In the genomic region with DNA sequence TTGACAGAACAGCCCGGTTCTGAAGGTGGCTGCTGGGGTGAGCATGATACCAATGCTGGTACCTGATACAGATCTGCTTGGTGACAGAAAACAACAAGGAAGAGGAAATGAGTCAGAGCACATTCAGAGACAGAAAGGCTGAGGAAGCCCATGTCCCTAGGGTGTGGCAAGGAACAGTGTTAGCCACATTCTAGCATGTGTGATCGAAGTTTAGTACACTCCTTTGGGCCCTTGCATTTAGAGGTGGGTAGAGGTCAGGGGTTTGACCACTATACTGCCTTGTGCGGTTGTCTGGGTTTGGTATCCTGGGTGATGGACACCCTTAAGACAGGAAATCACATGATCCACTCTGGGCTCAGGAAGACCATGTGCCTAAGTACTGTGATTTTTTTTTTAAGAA, we compare ENCODE assay signal across 23 mouse cellular contexts.
A peak's percentile ranks its signal among the peaks of the same experiment; 100 is the strongest.
DNase-seq lines count a peak whose midpoint lies in the region; ATAC-seq and TF ChIP-seq lines count a peak whose summit lies in the region.
"Had no signal": no experiment of that assay in that cellular context is flagged by ENCODE, and none has a peak within 500 bp of the region (broad histone marks: within the 10 kb centered on the region; RNA-seq: fewer than 3 reads in every experiment).

No protein-coding gene starts in this region.

- H3K79me2 ChIP-seq in C2C12 (ENCODE audit: control insufficient read depth, insufficient read depth) = no peaks in the 10 kb centered on the region

- no peak overlapping the region for H3K9ac ChIP-seq in hindbrain, embryonic 11.5 days (ENCODE audit: low read depth, low read length)
- H3K9ac ChIP-seq in intestine, postnatal 0 days (ENCODE audit: low read depth, low read length) = no peak overlapping the region
- H3K9ac ChIP-seq: embryonic facial prominence, embryonic 15.5 days; forebrain, embryonic 15.5 days; heart, embryonic 15.5 days; hindbrain, embryonic 15.5 days had no signal

- WGBS in hindbrain, embryonic 11.5 days = 72% methylated on average over 3 of the region's 3 CpGs
- WGBS in intestine, postnatal 0 days = 72% methylated on average over 3 of the region's 3 CpGs

- no peaks in the 10 kb centered on the region for H3K4me1 ChIP-seq in hindbrain, embryonic 11.5 days (replicated peaks; ENCODE audit: control insufficient read depth, insufficient read depth, low read length)
- H3K4me1 ChIP-seq in intestine, postnatal 0 days (replicated peaks; ENCODE audit: control insufficient read depth, insufficient read depth, low read length) = no peaks in the 10 kb centered on the region
- H3K4me1 ChIP-seq: embryonic facial prominence, embryonic 15.5 days; heart, embryonic 15.5 days had no signal

- ATAC-seq in megakaryocyte, adult 5-6 weeks (ENCODE audit: poor library complexity, severe bottlenecking) = peak; percentile 40
- no peak for ATAC-seq in hindbrain, embryonic 11.5 days (ENCODE audit: low FRiP score)
- no peak for ATAC-seq in intestine, postnatal 0 days
- ATAC-seq: activated CD4-positive, CD25-positive, alpha-beta regulatory T cell, adult 4 months; CD4-positive, CD25-positive, alpha-beta regulatory T cell, adult 4 months; forebrain, embryonic 15.5 days; Patski had no signal

- no peak overlapping the region for H3K4me2 ChIP-seq in hindbrain, embryonic 11.5 days (replicated peaks; ENCODE audit: low read depth, low read length)
- H3K4me2 ChIP-seq in intestine, postnatal 0 days (replicated peaks; ENCODE audit: low read depth) = no peak overlapping the region
- H3K4me2 ChIP-seq: embryonic facial prominence, embryonic 15.5 days; forebrain, embryonic 15.5 days; heart, embryonic 11.5 days; heart, embryonic 15.5 days; hindbrain, embryonic 15.5 days had no signal

- no peaks in the 10 kb centered on the region for H3K27me3 ChIP-seq in C2C12 (ENCODE audit: control insufficient read depth, insufficient read depth, insufficient read length)
- no peaks in the 10 kb centered on the region for H3K27me3 ChIP-seq in hindbrain, embryonic 11.5 days (ENCODE audit: control insufficient read depth, insufficient read depth, low read length)
- H3K27me3 ChIP-seq in intestine, postnatal 0 days (replicated peaks; ENCODE audit: control insufficient read depth, insufficient read depth, low read length) = no peaks in the 10 kb centered on the region
- H3K27me3 ChIP-seq: embryonic facial prominence, embryonic 15.5 days; forebrain, embryonic 15.5 days; heart, embryonic 15.5 days; hindbrain, embryonic 15.5 days; Patski had no signal

- no peaks in the 10 kb centered on the region for H3K9me3 ChIP-seq in hindbrain, embryonic 11.5 days (ENCODE audit: control insufficient read depth, low read length)
- no peaks in the 10 kb centered on the region for H3K9me3 ChIP-seq in intestine, postnatal 0 days (ENCODE audit: control insufficient read depth)
- H3K9me3 ChIP-seq: embryonic facial prominence, embryonic 15.5 days; forebrain, embryonic 15.5 days; heart, embryonic 15.5 days; hindbrain, embryonic 15.5 days had no signal

- H3K79me3 ChIP-seq in C2C12 (ENCODE audit: low read depth) = no peaks in the 10 kb centered on the region

- H3ac ChIP-seq in C2C12 (ENCODE audit: control insufficient read depth, insufficient read length, low read depth) = no peak overlapping the region

- H3K36me3 ChIP-seq in C2C12 (ENCODE audit: control insufficient read depth, insufficient read depth) = no peaks in the 10 kb centered on the region
- H3K36me3 ChIP-seq in hindbrain, embryonic 11.5 days (ENCODE audit: control insufficient read depth, insufficient read depth, low read length) = no peaks in the 10 kb centered on the region
- H3K36me3 ChIP-seq in intestine, postnatal 0 days (ENCODE audit: control insufficient read depth, insufficient read depth) = no peaks in the 10 kb centered on the region
- H3K36me3 ChIP-seq: embryonic facial prominence, embryonic 15.5 days; forebrain, embryonic 15.5 days; heart, embryonic 15.5 days; hindbrain, embryonic 15.5 days had no signal

- peak; percentile 14 for DNase-seq in 3T3-L1 (ENCODE audit: low read depth, low spot score)
- DNase-seq in hindbrain, embryonic 11.5 days (ENCODE audit: low spot score) = no peak
- no peak for DNase-seq in cerebellum, adult 11 months
- DNase-seq: adrenal gland, postnatal 25 days; cerebellum, adult 8-10 months; cerebellum, postnatal 14 days; embryo, embryonic 11 days; gastrocnemius, postnatal 14 days; heart, postnatal 14 days; kidney, adult 11 months; kidney, adult 9 months had no signal

- no peak overlapping the region for H3K27ac ChIP-seq in hindbrain, embryonic 11.5 days (ENCODE audit: low read depth, low read length)
- no peak overlapping the region for H3K27ac ChIP-seq in intestine, postnatal 0 days (ENCODE audit: low read depth, low read length)
- H3K27ac ChIP-seq: embryonic facial prominence, embryonic 15.5 days; forebrain, embryonic 15.5 days; heart, embryonic 15.5 days; hindbrain, embryonic 15.5 days had no signal

- no peak overlapping the region for H3K4me3 ChIP-seq in C2C12 (ENCODE audit: insufficient read depth, poor library complexity, severe bottlenecking)
- no peak overlapping the region for H3K4me3 ChIP-seq in hindbrain, embryonic 11.5 days (ENCODE audit: low read depth, low read length)
- H3K4me3 ChIP-seq in intestine, postnatal 0 days (ENCODE audit: low read depth, low read length) = no peak overlapping the region
- H3K4me3 ChIP-seq: embryonic facial prominence, embryonic 15.5 days; erythroblast, embryonic 14.5 days; forebrain, embryonic 15.5 days; heart, embryonic 15.5 days; hindbrain, embryonic 15.5 days had no signal

- no peak for TF ChIP-seq CTCF in C2C12 (IDR thresholded peaks at IDR 0.05; ENCODE audit: control insufficient read depth, insufficient read depth, insufficient read length)
- TF ChIP-seq CTCF in intestine, postnatal 0 days (IDR thresholded peaks at IDR 0.05; ENCODE audit: low read depth) = no peak

TF ChIP-seq in C2C12, 6 proteins besides CTCF, POLR2A, EP300 and RAD21:
- TF ChIP-seq USF1 (IDR thresholded peaks at IDR 0.05; ENCODE audit: low read depth) (peak; percentile 81), MYOD1 (IDR thresholded peaks at IDR 0.05; ENCODE audit: control insufficient read depth, insufficient read length, low read depth) (peak; percentile 19), CEBPB (IDR thresholded peaks at IDR 0.05; ENCODE audit: low read depth) (no peak)
